Mouse (Mus musculus): ENCODE data around the gene Etv6.

Etv6 gene

GRCm38 (mm10) chr6:134078016-134078415, 42.5 kb downstream of the Etv6 start:
- DNase-seq (ENCODE audit: low spot score), result no peak

GRCm38 (mm10) chr6:134079112-134079511, 43.6 kb downstream of the Etv6 start:
- DNase-seq (ENCODE audit: low spot score), result no peak

- DNase-seq (ENCODE audit: low spot score), result no peak
Measured at GRCm38 (mm10) chr6:134079563-134079962, 44.1 kb downstream of the Etv6 start.

GRCm38 (mm10) chr6:134080946-134081345, 45.4 kb downstream of the Etv6 start:
- no peak for DNase-seq (ENCODE audit: low spot score)

- no peak for DNase-seq (ENCODE audit: low spot score)
Measured at GRCm38 (mm10) chr6:134082229-134082920, 46.9 kb downstream of the Etv6 start.

- DNase-seq (ENCODE audit: low spot score), result no peak
Measured at GRCm38 (mm10) chr6:134083428-134083827, 47.9 kb downstream of the Etv6 start.

GRCm38 (mm10) chr6:134086351-134086750, 50.9 kb downstream of the Etv6 start:
- no peak for DNase-seq (ENCODE audit: low spot score)

- DNase-seq (ENCODE audit: low spot score), result no peak
Measured at GRCm38 (mm10) chr6:134087709-134088108, 52.2 kb downstream of the Etv6 start.

- DNase-seq (ENCODE audit: low spot score), result no peak
Measured at GRCm38 (mm10) chr6:134089671-134090377, 54.3 kb downstream of the Etv6 start.

- no peak for DNase-seq (ENCODE audit: low spot score)
Measured at GRCm38 (mm10) chr6:134090378-134090692, 54.8 kb downstream of the Etv6 start.

GRCm38 (mm10) chr6:134090875-134091274, 55.4 kb downstream of the Etv6 start:
- no peak for DNase-seq (ENCODE audit: low spot score)

- no peak for DNase-seq (ENCODE audit: low spot score)
Measured at GRCm38 (mm10) chr6:134091398-134091801, 55.9 kb downstream of the Etv6 start.

GRCm38 (mm10) chr6:134094066-134094465, 58.6 kb downstream of the Etv6 start:
- no peak for DNase-seq (ENCODE audit: low spot score)

GRCm38 (mm10) chr6:134094620-134095019, 59.1 kb downstream of the Etv6 start:
- DNase-seq (ENCODE audit: low spot score), result no peak

GRCm38 (mm10) chr6:134095582-134095981, 60.1 kb downstream of the Etv6 start:
- DNase-seq (ENCODE audit: low spot score), result no peak

GRCm38 (mm10) chr6:134099976-134100743, 64.7 kb downstream of the Etv6 start:
- DNase-seq (ENCODE audit: low spot score), result no peak

GRCm38 (mm10) chr6:134102396-134102795, 66.9 kb downstream of the Etv6 start:
- no peak for DNase-seq (ENCODE audit: low spot score)

- no peak for DNase-seq (ENCODE audit: low spot score)
Measured at GRCm38 (mm10) chr6:134103519-134103918, 68.0 kb downstream of the Etv6 start.

GRCm38 (mm10) chr6:134105514-134106201, 70.2 kb downstream of the Etv6 start:
- DNase-seq (ENCODE audit: low spot score), result no peak

GRCm38 (mm10) chr6:134107696-134108095, 72.2 kb downstream of the Etv6 start:
- DNase-seq (ENCODE audit: low spot score), result no peak

GRCm38 (mm10) chr6:134109675-134110074, 74.2 kb downstream of the Etv6 start:
- no peak for DNase-seq (ENCODE audit: low spot score)

- no peak for DNase-seq (ENCODE audit: low spot score)
Measured at GRCm38 (mm10) chr6:134110206-134110605, 74.7 kb downstream of the Etv6 start.
